ENCODE assay signal across 26 mouse cellular contexts in genomic region chr17:83740135-83740676, GRCm38 (mm10). TPM values are rescaled to one million over a fixed set of nuclear protein-coding genes. Genes with fewer than 3 reads are reported as not detected.
DNase-seq lines count a peak whose midpoint lies in the region; ATAC-seq and TF ChIP-seq lines count a peak whose summit lies in the region.
"Had no signal": no experiment of that assay in that cellular context is flagged by ENCODE, and none has a peak within 500 bp of the region (broad histone marks: within the 10 kb centered on the region; RNA-seq: fewer than 3 reads in every experiment).

No protein-coding gene starts in this region.

- no peaks in the 10 kb centered on the region for H3K27me3 ChIP-seq in E14TG2a.4 (ENCODE audit: insufficient read depth, low read length)
- no peaks in the 10 kb centered on the region for H3K27me3 ChIP-seq in forebrain, embryonic 15.5 days
- no peaks in the 10 kb centered on the region for H3K27me3 ChIP-seq in kidney, embryonic 15.5 days
- H3K27me3 ChIP-seq: embryonic facial prominence, embryonic 15.5 days; megakaryocyte, embryonic 14.5 days; neural tube, embryonic 12.5 days; Patski had no signal

- no peak overlapping the region for H3K9ac ChIP-seq in forebrain, embryonic 15.5 days (replicated peaks)
- no peak overlapping the region for H3K9ac ChIP-seq in kidney, embryonic 15.5 days
- H3K9ac ChIP-seq: embryonic facial prominence, embryonic 15.5 days; neural tube, embryonic 12.5 days had no signal

- H3K9me3 ChIP-seq in E14TG2a.4 (ENCODE audit: low read length): peaks cover 13% of the 10 kb centered on the region
- no peaks in the 10 kb centered on the region for H3K9me3 ChIP-seq in forebrain, embryonic 15.5 days
- H3K9me3 ChIP-seq in kidney, embryonic 15.5 days (replicated peaks): peaks cover 2% of the 10 kb centered on the region; the same call in 1 of the 2 replicates
- H3K9me3 ChIP-seq: limb, embryonic 10.5 days had no signal

- WGBS in forebrain, embryonic 15.5 days: 38% methylated on average over 7 of the region's 7 CpGs
- WGBS in kidney, embryonic 15.5 days: 88% methylated on average over 7 of the region's 7 CpGs

- peak overlapping the region; percentile 70 for H3K27ac ChIP-seq in layer of hippocampus, adult 2 months
- peak overlapping the region; percentile 83 for H3K27ac ChIP-seq in forebrain, embryonic 15.5 days (replicated peaks)
- H3K27ac ChIP-seq in kidney, embryonic 15.5 days: no peak overlapping the region
- H3K27ac ChIP-seq: embryonic facial prominence, embryonic 15.5 days; heart, adult 2 months; limb, embryonic 10.5 days; neural tube, embryonic 12.5 days had no signal

- peaks cover 66% of the 10 kb centered on the region for H3K36me3 ChIP-seq in E14TG2a.4 (ENCODE audit: insufficient read depth, low read length)
- no peaks in the 10 kb centered on the region; the same call in 1 of the 2 replicates for H3K36me3 ChIP-seq in forebrain, embryonic 15.5 days
- peaks cover 47% of the 10 kb centered on the region for H3K36me3 ChIP-seq in kidney, embryonic 15.5 days

- TF ChIP-seq CTCF in layer of hippocampus, adult 2 months (conservative IDR thresholded peaks at IDR 0.05): peak; percentile 28
- no peak for TF ChIP-seq CTCF in E14TG2a.4 (conservative IDR thresholded peaks at IDR 0.05; ENCODE audit: low read length)

- H3K4me3 ChIP-seq in layer of hippocampus, adult 2 months: no peak overlapping the region
- H3K4me3 ChIP-seq in E14TG2a.4 (replicated peaks; ENCODE audit: low read length): 0 out of 2 replicates have a peak overlapping the region, but pooled peaks have one; percentile 2
- H3K4me3 ChIP-seq in forebrain, embryonic 15.5 days: no peak overlapping the region
- H3K4me3 ChIP-seq in kidney, embryonic 15.5 days (replicated peaks): no peak overlapping the region
- H3K4me3 ChIP-seq: embryonic facial prominence, embryonic 15.5 days; heart, adult 2 months; limb, embryonic 10.5 days; megakaryocyte, embryonic 14.5 days; neural tube, embryonic 12.5 days had no signal

- H3K4me1 ChIP-seq in E14TG2a.4 (replicated peaks; ENCODE audit: low read depth, low read length): peaks cover 98% of the 10 kb centered on the region
- peaks cover 15% of the 10 kb centered on the region for H3K4me1 ChIP-seq in forebrain, embryonic 15.5 days
- H3K4me1 ChIP-seq in kidney, embryonic 15.5 days: no peaks in the 10 kb centered on the region
- H3K4me1 ChIP-seq: embryonic facial prominence, embryonic 15.5 days; limb, embryonic 10.5 days; neural tube, embryonic 12.5 days had no signal

- H3K4me2 ChIP-seq in forebrain, embryonic 15.5 days (replicated peaks): no peak overlapping the region
- no peak overlapping the region for H3K4me2 ChIP-seq in kidney, embryonic 15.5 days
- H3K4me2 ChIP-seq: embryonic facial prominence, embryonic 15.5 days; neural tube, embryonic 12.5 days had no signal

- peak in 1 of 2 experiments; percentile 11 for DNase-seq in layer of hippocampus, adult 2 months (ENCODE audit: low spot score in 2 of 2)
- no peak for DNase-seq in layer of hippocampus, adult 9-11 months
- DNase-seq in R1 (ENCODE audit: low read depth, low spot score): peak; percentile 71
- no peak for DNase-seq in natural killer cell, adult 2 months (ENCODE audit: low spot score in 2 of 2)
- DNase-seq: adrenal gland, postnatal 14 days; B cell, adult 2 months; cerebellum, adult 11-12 months; cerebellum, postnatal 14 days; embryo, embryonic 11 days; gastrocnemius, postnatal 14 days; heart, adult 2 months; heart, postnatal 4 days; kidney, adult 18-20 months; kidney, postnatal 10 days; lung, adult 18-20 months; right cerebral cortex, postnatal 4 days; thymus, postnatal 14 days had no signal

- ATAC-seq in forebrain, embryonic 15.5 days (replicated peaks): peak; percentile 37; the same call in 1 of the 2 replicates
- no peak for ATAC-seq in kidney, embryonic 15.5 days (replicated peaks; ENCODE audit: low FRiP score)
- no peak for ATAC-seq in erythroid progenitor cell, adult 5-6 weeks (replicated peaks; ENCODE audit: low FRiP score, poor library complexity, severe bottlenecking)
- ATAC-seq: Patski had no signal

RNA-seq across cellular contexts. Expression of gene Mta3, which starts 34.2 kb away (rescaled TPM):
- 100 to 1,000 TPM in 1 of 2 experiments, 10 to 100 TPM in 1; 96.9 to 102 TPM for total RNA-seq in layer of hippocampus, adult 2 months (2021)
- polyA plus RNA-seq in forebrain, embryonic 15.5 days (2015; fragmentation: Nextera tagmentation; extraction: Ambion mirVana): 37.9 and 39.7 TPM in 2 replicates
- polyA plus RNA-seq in kidney, embryonic 15.5 days (2015; fragmentation: Nextera tagmentation; extraction: Ambion mirVana): 39.9 and 45.9 TPM in 2 replicates
- 61.6 and 69.6 TPM in 2 replicates for total RNA-seq in erythroid progenitor cell, adult 5-6 weeks (2015; ENCODE audit: low replicate concordance)
- total RNA-seq in erythroid progenitor cell, adult 5-6 weeks (2017; ENCODE audit: low replicate concordance): 57.6 and 59.2 TPM in 2 replicates
